Mouse (Mus musculus) T-helper 17 cell (primary cell): ENCODE data around the gene Gatad2b.
"Not testable (repeated sequence)": the region's sequence is repeated elsewhere in the genome, so short reads cannot be mapped to it uniquely, and the experiment has no call there.

Experiments
- in situ Hi-C, 2 experiments: fragments of 300-600 bp; cut with MboI, MseI; formaldehyde crosslinking; loops; 1 replicate in 1 of 2; 2 replicates in 1 of 2; pipeline ENCODE4 v1.15.1; 2025; ENCODE audit warnings: high pct_unique_total_duplicates in 2 of 2

The Gatad2b gene

GRCm38 (mm10) chr3:90309589-90309988, 16.6 kb downstream of the Gatad2b start:
- in situ Hi-C loops: no loop called here

GRCm38 (mm10) chr3:90313367-90313766, 20.4 kb downstream of the Gatad2b start:
- in situ Hi-C loops: no loop called here

GRCm38 (mm10) chr3:90314241-90314640, 21.3 kb downstream of the Gatad2b start:
- in situ Hi-C loops: no loop called here

GRCm38 (mm10) chr3:90322289-90322688, 29.3 kb downstream of the Gatad2b start:
- in situ Hi-C loops: no loop called here

- in situ Hi-C loops: no loop called here
These were observed 30.1 kb downstream of the Gatad2b start for GRCm38 (mm10) chr3:90323119-90323518.

- in situ Hi-C loops: no loop called here
These were observed 39.5 kb downstream of the Gatad2b start for GRCm38 (mm10) chr3:90332485-90332884.

- in situ Hi-C loops: no loop called here
These were observed 42.5 kb downstream of the Gatad2b start for GRCm38 (mm10) chr3:90335517-90335916.

GRCm38 (mm10) chr3:90338190-90338589, 45.2 kb downstream of the Gatad2b start:
- in situ Hi-C loops: no loop called here

GRCm38 (mm10) chr3:90340177-90340576, 47.2 kb downstream of the Gatad2b start:
- in situ Hi-C loops: no loop called here

- in situ Hi-C loops: not testable (repeated sequence)
These were observed 49.9 kb downstream of the Gatad2b start for GRCm38 (mm10) chr3:90342853-90343252.

GRCm38 (mm10) chr3:90347847-90348246, 54.9 kb downstream of the Gatad2b start:
- in situ Hi-C loops: no loop called here

- in situ Hi-C loops: loop anchor here in 1 of 2 experiments (10.0 kb wide), 1 partner anchor 343 kb away; no protein-coding TSS in a partner anchor
These were observed 65.0 kb downstream of the Gatad2b start for GRCm38 (mm10) chr3:90357959-90358358.

- in situ Hi-C loops: loop anchor here in 1 of 2 experiments (10.0 kb wide), 1 partner anchor 344 kb away; no protein-coding TSS in a partner anchor
These were observed 66.3 kb downstream of the Gatad2b start for GRCm38 (mm10) chr3:90359230-90359629.

- in situ Hi-C loops: no loop called here
These were observed 68.5 kb downstream of the Gatad2b start for GRCm38 (mm10) chr3:90361476-90361875.

- in situ Hi-C loops: no loop called here
These were observed 69.4 kb downstream of the Gatad2b start for GRCm38 (mm10) chr3:90362346-90362745.

- in situ Hi-C loops: loop anchor here in 1 of 2 experiments (5.0 kb wide), 1 partner anchor 95 kb away; no protein-coding TSS in a partner anchor
These were observed 74.1 kb downstream of the Gatad2b start for GRCm38 (mm10) chr3:90367001-90367632.

- in situ Hi-C loops: loop anchor here in 1 of 2 experiments (5.0 kb wide), 1 partner anchor 97 kb away; no protein-coding TSS in a partner anchor
These were observed 76.1 kb downstream of the Gatad2b start for GRCm38 (mm10) chr3:90369041-90369440.

GRCm38 (mm10) chr3:90371857-90372256, 78.9 kb downstream of the Gatad2b start:
- in situ Hi-C loops: loop anchor here in 1 of 2 experiments (5.0 to 10.0 kb wide), 2 partner anchors 150 to 537 kb away; partner anchors contain the start of gene She

GRCm38 (mm10) chr3:90372817-90373216, 79.8 kb downstream of the Gatad2b start:
- in situ Hi-C loops: loop anchor here in 1 of 2 experiments (5.0 to 10.0 kb wide), 2 partner anchors 151 to 538 kb away; partner anchors contain the start of gene She

GRCm38 (mm10) chr3:90373432-90374028, 80.6 kb downstream of the Gatad2b start:
- in situ Hi-C loops: loop anchor here in 1 of 2 experiments (5.0 to 10.0 kb wide), 2 partner anchors 151 to 539 kb away; partner anchors contain the start of gene She

GRCm38 (mm10) chr3:90374368-90374767, 81.4 kb downstream of the Gatad2b start:
- in situ Hi-C loops: loop anchor here in 1 of 2 experiments (5.0 to 10.0 kb wide), 2 partner anchors 152 to 540 kb away; partner anchors contain the start of gene She

- in situ Hi-C loops: loop anchor here (5.0 to 10.0 kb wide), 2 partner anchors 153 to 541 kb away; partner anchors contain the start of gene She (in 1 of the 2)
These were observed 82.7 kb downstream of the Gatad2b start for GRCm38 (mm10) chr3:90375562-90376246.
